Mouse (Mus musculus): ENCODE data around the gene Ddx21. TPM values are rescaled to one million over a fixed set of nuclear protein-coding genes. Genes with fewer than 3 reads are reported as not detected.

The Ddx21 gene
- polyA plus RNA-seq, 1 experiment from 2014 or later = 13.3 TPM

GRCm38 (mm10) chr10:62546441-62546840 lies 55.6 kb downstream of the Ddx21 start:
- Histone ChIP-seq H3K9ac (ENCODE audit: low read length) (no peak overlapping the region), H3K27me3 (ENCODE audit: control insufficient read depth, insufficient read depth, low read length) (no peaks in the 10 kb centered on the region), H3K4me3 (ENCODE audit: control insufficient read depth in 1 of 2, insufficient read depth in 1 of 2, low read depth in 1 of 2, low read length in 2 of 2) (no peak overlapping the region), H3K4me1 (ENCODE audit: control insufficient read depth in 2 of 2, insufficient read depth in 2 of 2, low read length in 2 of 2) (peaks cover 0 to 2% of the 10 kb centered on the region in 2 experiments; a peak in 1 of 4 replicates), H3K9me3 (ENCODE audit: control insufficient read depth, low read length) (no peaks in the 10 kb centered on the region), H3K4me2 (ENCODE audit: low read length) (no peak overlapping the region), H3K36me3 (ENCODE audit: control insufficient read depth, insufficient read depth, low read length) (no peaks in the 10 kb centered on the region), H3K27ac (replicated peaks in 1 of 2; ENCODE audit: control insufficient read depth in 1 of 2, insufficient read depth in 1 of 2, low read depth in 2 of 2, low read length in 2 of 2) (no peak overlapping the region)
- ATAC-seq (ENCODE audit: insufficient number of reproducible peaks, insufficient read depth, low FRiP score, low read depth) = no peak
- WGBS = 66% methylated on average over 10 of the region's 10 CpGs

- no peak for ATAC-seq (ENCODE audit: insufficient number of reproducible peaks, insufficient read depth, low FRiP score, low read depth)
- H3K4me1 ChIP-seq (ENCODE audit: control insufficient read depth in 2 of 2, insufficient read depth in 2 of 2, low read length in 2 of 2) = peaks cover 0 to 2% of the 10 kb centered on the region in 2 experiments; a peak in 1 of 4 replicates
- no peaks in the 10 kb centered on the region for H3K9me3 ChIP-seq (ENCODE audit: control insufficient read depth, low read length)
- no peaks in the 10 kb centered on the region for H3K36me3 ChIP-seq (ENCODE audit: control insufficient read depth, insufficient read depth, low read length)
- H3K27ac ChIP-seq (replicated peaks in 1 of 2; ENCODE audit: control insufficient read depth in 1 of 2, insufficient read depth in 1 of 2, low read depth in 2 of 2, low read length in 2 of 2) = no peak overlapping the region
- no peak overlapping the region for H3K4me2 ChIP-seq (ENCODE audit: low read length)
- H3K9ac ChIP-seq (ENCODE audit: low read length) = no peak overlapping the region
- H3K4me3 ChIP-seq (ENCODE audit: control insufficient read depth in 1 of 2, insufficient read depth in 1 of 2, low read depth in 1 of 2, low read length in 2 of 2) = no peak overlapping the region
- no peaks in the 10 kb centered on the region for H3K27me3 ChIP-seq (ENCODE audit: control insufficient read depth, insufficient read depth, low read length)
Observed at GRCm38 (mm10) chr10:62545759-62546158, 56.3 kb downstream of the Ddx21 start.

GRCm38 (mm10) chr10:62544316-62544715 lies 57.8 kb downstream of the Ddx21 start:
- Histone ChIP-seq H3K4me1 (ENCODE audit: control insufficient read depth in 2 of 2, insufficient read depth in 2 of 2, low read length in 2 of 2) (0 out of 4 replicates have a peak, but pooled peaks cover 0 to 2% of the 10 kb centered on the region in 2 experiments), H3K9ac (ENCODE audit: low read length) (no peak overlapping the region), H3K4me3 (ENCODE audit: control insufficient read depth in 1 of 2, insufficient read depth in 1 of 2, low read depth in 1 of 2, low read length in 2 of 2) (no peak overlapping the region), H3K27me3 (ENCODE audit: control insufficient read depth, insufficient read depth, low read length) (no peaks in the 10 kb centered on the region), H3K36me3 (ENCODE audit: control insufficient read depth, insufficient read depth, low read length) (no peaks in the 10 kb centered on the region), H3K27ac (replicated peaks in 1 of 2; ENCODE audit: control insufficient read depth in 1 of 2, insufficient read depth in 1 of 2, low read depth in 2 of 2, low read length in 2 of 2) (no peak overlapping the region), H3K9me3 (ENCODE audit: control insufficient read depth, low read length) (no peaks in the 10 kb centered on the region), H3K4me2 (ENCODE audit: low read length) (no peak overlapping the region)
- 74% methylated on average over 4 of the region's 4 CpGs for WGBS
- no peak for ATAC-seq (ENCODE audit: insufficient number of reproducible peaks, insufficient read depth, low FRiP score, low read depth)

GRCm38 (mm10) chr10:62543399-62543808 lies 58.7 kb downstream of the Ddx21 start:
- WGBS = 69% methylated on average over 12 of the region's 12 CpGs
- H3K27ac ChIP-seq (replicated peaks in 1 of 2; ENCODE audit: control insufficient read depth in 1 of 2, insufficient read depth in 1 of 2, low read depth in 2 of 2, low read length in 2 of 2) = no peak overlapping the region

GRCm38 (mm10) chr10:62542928-62543327 lies 59.2 kb downstream of the Ddx21 start:
- no peak overlapping the region for H3K4me2 ChIP-seq (ENCODE audit: low read length)
- WGBS = 90% methylated on average over 8 of the region's 8 CpGs
- no peak for ATAC-seq (ENCODE audit: insufficient number of reproducible peaks, insufficient read depth, low FRiP score, low read depth)
- H3K4me1 ChIP-seq (ENCODE audit: control insufficient read depth in 2 of 2, insufficient read depth in 2 of 2, low read length in 2 of 2) = 0 out of 4 replicates have a peak, but pooled peaks cover 0 to 2% of the 10 kb centered on the region in 2 experiments
- H3K9me3 ChIP-seq (ENCODE audit: control insufficient read depth, low read length) = no peaks in the 10 kb centered on the region
- H3K27me3 ChIP-seq (ENCODE audit: control insufficient read depth, insufficient read depth, low read length) = no peaks in the 10 kb centered on the region
- no peak overlapping the region for H3K27ac ChIP-seq (replicated peaks in 1 of 2; ENCODE audit: control insufficient read depth in 1 of 2, insufficient read depth in 1 of 2, low read depth in 2 of 2, low read length in 2 of 2)
- H3K9ac ChIP-seq (ENCODE audit: low read length) = no peak overlapping the region
- H3K4me3 ChIP-seq (ENCODE audit: control insufficient read depth in 1 of 2, insufficient read depth in 1 of 2, low read depth in 1 of 2, low read length in 2 of 2) = no peak overlapping the region
- H3K36me3 ChIP-seq (ENCODE audit: control insufficient read depth, insufficient read depth, low read length) = no peaks in the 10 kb centered on the region

More at GRCm38 (mm10) chr10:62543399-62543808, 58.7 kb downstream of the Ddx21 start:
- Histone ChIP-seq H3K36me3 (ENCODE audit: control insufficient read depth, insufficient read depth, low read length) (no peaks in the 10 kb centered on the region), H3K4me3 (ENCODE audit: control insufficient read depth in 1 of 2, insufficient read depth in 1 of 2, low read depth in 1 of 2, low read length in 2 of 2) (no peak overlapping the region), H3K27me3 (ENCODE audit: control insufficient read depth, insufficient read depth, low read length) (no peaks in the 10 kb centered on the region), H3K9me3 (ENCODE audit: control insufficient read depth, low read length) (no peaks in the 10 kb centered on the region), H3K9ac (ENCODE audit: low read length) (no peak overlapping the region), H3K4me2 (ENCODE audit: low read length) (no peak overlapping the region), H3K4me1 (ENCODE audit: control insufficient read depth in 2 of 2, insufficient read depth in 2 of 2, low read length in 2 of 2) (0 out of 4 replicates have a peak, but pooled peaks cover 0 to 2% of the 10 kb centered on the region in 2 experiments)
- no peak for ATAC-seq (ENCODE audit: insufficient number of reproducible peaks, insufficient read depth, low FRiP score, low read depth)

GRCm38 (mm10) chr10:62542507-62542906 lies 59.6 kb downstream of the Ddx21 start:
- no peak for ATAC-seq (ENCODE audit: insufficient number of reproducible peaks, insufficient read depth, low FRiP score, low read depth)
- WGBS = 87% methylated on average over 12 of the region's 12 CpGs
- H3K4me2 ChIP-seq (ENCODE audit: low read length) = no peak overlapping the region
- H3K27ac ChIP-seq (replicated peaks in 1 of 2; ENCODE audit: control insufficient read depth in 1 of 2, insufficient read depth in 1 of 2, low read depth in 2 of 2, low read length in 2 of 2) = no peak overlapping the region
- 0 out of 4 replicates have a peak, but pooled peaks cover 0 to 2% of the 10 kb centered on the region in 2 experiments for H3K4me1 ChIP-seq (ENCODE audit: control insufficient read depth in 2 of 2, insufficient read depth in 2 of 2, low read length in 2 of 2)
- no peak overlapping the region for H3K9ac ChIP-seq (ENCODE audit: low read length)
- H3K4me3 ChIP-seq (ENCODE audit: control insufficient read depth in 1 of 2, insufficient read depth in 1 of 2, low read depth in 1 of 2, low read length in 2 of 2) = no peak overlapping the region
- no peaks in the 10 kb centered on the region for H3K36me3 ChIP-seq (ENCODE audit: control insufficient read depth, insufficient read depth, low read length)
- no peaks in the 10 kb centered on the region for H3K9me3 ChIP-seq (ENCODE audit: control insufficient read depth, low read length)
- H3K27me3 ChIP-seq (ENCODE audit: control insufficient read depth, insufficient read depth, low read length) = no peaks in the 10 kb centered on the region

- Histone ChIP-seq H3K4me1 (ENCODE audit: control insufficient read depth in 2 of 2, insufficient read depth in 2 of 2, low read length in 2 of 2) (0 out of 4 replicates have a peak, but pooled peaks cover 0 to 2% of the 10 kb centered on the region in 2 experiments), H3K36me3 (ENCODE audit: control insufficient read depth, insufficient read depth, low read length) (no peaks in the 10 kb centered on the region), H3K27ac (replicated peaks in 1 of 2; ENCODE audit: control insufficient read depth in 1 of 2, insufficient read depth in 1 of 2, low read depth in 2 of 2, low read length in 2 of 2) (no peak overlapping the region), H3K4me3 (ENCODE audit: control insufficient read depth in 1 of 2, insufficient read depth in 1 of 2, low read depth in 1 of 2, low read length in 2 of 2) (no peak overlapping the region), H3K9me3 (ENCODE audit: control insufficient read depth, low read length) (no peaks in the 10 kb centered on the region), H3K9ac (ENCODE audit: low read length) (no peak overlapping the region), H3K4me2 (ENCODE audit: low read length) (no peak overlapping the region), H3K27me3 (ENCODE audit: control insufficient read depth, insufficient read depth, low read length) (no peaks in the 10 kb centered on the region)
- no peak for ATAC-seq (ENCODE audit: insufficient number of reproducible peaks, insufficient read depth, low FRiP score, low read depth)
- 95% methylated on average over 12 of the region's 12 CpGs for WGBS
Observed at GRCm38 (mm10) chr10:62541499-62541898, 60.6 kb downstream of the Ddx21 start.

GRCm38 (mm10) chr10:62540800-62541199 lies 61.3 kb downstream of the Ddx21 start:
- Histone ChIP-seq H3K4me2 (ENCODE audit: low read length) (no peak overlapping the region), H3K4me3 (ENCODE audit: control insufficient read depth in 1 of 2, insufficient read depth in 1 of 2, low read depth in 1 of 2, low read length in 2 of 2) (no peak overlapping the region), H3K27ac (replicated peaks in 1 of 2; ENCODE audit: control insufficient read depth in 1 of 2, insufficient read depth in 1 of 2, low read depth in 2 of 2, low read length in 2 of 2) (no peak overlapping the region), H3K9ac (ENCODE audit: low read length) (no peak overlapping the region), H3K27me3 (ENCODE audit: control insufficient read depth, insufficient read depth, low read length) (no peaks in the 10 kb centered on the region), H3K9me3 (ENCODE audit: control insufficient read depth, low read length) (no peaks in the 10 kb centered on the region), H3K4me1 (ENCODE audit: control insufficient read depth in 2 of 2, insufficient read depth in 2 of 2, low read length in 2 of 2) (0 out of 4 replicates have a peak, but pooled peaks cover 0 to 2% of the 10 kb centered on the region in 2 experiments), H3K36me3 (ENCODE audit: control insufficient read depth, insufficient read depth, low read length) (no peaks in the 10 kb centered on the region)
- 45% methylated on average over 3 of the region's 3 CpGs for WGBS
- ATAC-seq (ENCODE audit: insufficient number of reproducible peaks, insufficient read depth, low FRiP score, low read depth) = no peak

Measured in heart, embryonic 14.5 days (tissue).